Mouse (Mus musculus): ENCODE measurements around the gene Vmn2r78. TPM values are rescaled to one million over a fixed set of nuclear protein-coding genes. Genes with fewer than 3 reads are reported as not detected.
"Not testable (repeated sequence)": the region's sequence is repeated elsewhere in the genome, so short reads cannot be mapped to it uniquely, and the experiment has no call there.

Gene Vmn2r78
- total RNA-seq (2021), result not detected
- polyA plus RNA-seq (2012; rRNA removed), result not detected in 2 replicates
- long read RNA-seq, result 0 reads

- DNase-seq, result not testable (repeated sequence)
Observed at GRCm38 (mm10) chr7:86914794-86915193, at the start of gene Vmn2r78. Vmn2r78 (plus strand) TSS chr7:86915094.

- no peak for DNase-seq
Observed at GRCm38 (mm10) chr7:86889470-86890469, 25.1 kb upstream of the Vmn2r78 start.

- DNase-seq, result no peak
Observed at GRCm38 (mm10) chr7:86937288-86937687, 22.4 kb downstream of the Vmn2r78 start.

- no peak for DNase-seq
Observed at GRCm38 (mm10) chr7:86994700-86995099, 79.8 kb downstream of the Vmn2r78 start.

- DNase-seq, result not testable (repeated sequence)
Observed at GRCm38 (mm10) chr7:86995815-86996214, 80.9 kb downstream of the Vmn2r78 start, which contains the start of gene Vmn2r79. Vmn2r79 (plus strand) TSS chr7:86996115.

Other genes starting within 250 kb of the Vmn2r78 start
- not detected for gene Olfr292, start 226.8 kb upstream of the Vmn2r78 start, total RNA-seq (2021)
- gene Olfr292, start 226.8 kb upstream of the Vmn2r78 start, polyA plus RNA-seq (2012; rRNA removed), result not detected in 2 replicates
- gene Folh1, start 139.2 kb upstream of the Vmn2r78 start, total RNA-seq (2021), result under 1 TPM; 0.72 to 0.97 TPM
- 0.03 and 0.36 TPM in 2 replicates for gene Folh1, start 139.2 kb upstream of the Vmn2r78 start, polyA plus RNA-seq (2012; rRNA removed)
- gene Vmn2r77, start 120.1 kb upstream of the Vmn2r78 start, total RNA-seq (2021), result not detected
- not detected in 2 replicates for gene Vmn2r77, start 120.1 kb upstream of the Vmn2r78 start, polyA plus RNA-seq (2012; rRNA removed)
- not detected for gene Vmn2r79, start 81.0 kb downstream of the Vmn2r78 start, total RNA-seq (2021)
- gene Vmn2r79, start 81.0 kb downstream of the Vmn2r78 start, polyA plus RNA-seq (2012; rRNA removed), result 0.01 TPM in 1 of 2 replicates, not detected in the other